Mouse (Mus musculus) G1E (cell line): ENCODE measurements around the gene Arhgap10.

Experiments
- CTCF ChIP-seq: IDR thresholded peaks from 2 replicates; pipeline ENCODE4 v1.5.1; 2012; ENCODE audit warnings: low read depth, low read length, inconsistent platforms, mixed read lengths
- GATA1 ChIP-seq: IDR thresholded peaks from 2 replicates; pipeline ENCODE4 v1.6.1; 2012; ENCODE audit warnings: borderline replicate concordance, low read length, inconsistent platforms, mixed read lengths
- GATA2 ChIP-seq: IDR thresholded peaks from 2 replicates; pipeline ENCODE4 v1.6.1; 2012; ENCODE audit warnings: low read depth, low read length, inconsistent platforms, borderline replicate concordance
- POLR2AphosphoS5 ChIP-seq: IDR thresholded peaks from 2 replicates; pipeline ENCODE4 v1.6.1; 2012; ENCODE audit warnings: low read depth, low read length, inconsistent platforms; ENCODE audit not compliant: insufficient replicate concordance
- TAL1 ChIP-seq: conservative IDR thresholded peaks from 2 replicates; pipeline ENCODE4 v1.6.1; 2012; ENCODE audit warnings: low read depth, low read length, inconsistent platforms, mixed read lengths

GRCm38 (mm10) chr8:77282605-77283236, 235.0 kb downstream of the Arhgap10 start:
- TF ChIP-seq CTCF, result no peak
- no peak for TF ChIP-seq TAL1
- no peak for TF ChIP-seq GATA1
- no peak for TF ChIP-seq POLR2AphosphoS5
- no peak for TF ChIP-seq GATA2
